In genomic region chr1:171183620-171184019, GRCm38 (mm10) we compare ENCODE assay signal across 9 mouse cellular contexts. TPM values are rescaled to one million over a fixed set of nuclear protein-coding genes. Genes with fewer than 3 reads are reported as not detected.
DNase-seq lines count a peak whose midpoint lies in the region; ATAC-seq and TF ChIP-seq lines count a peak whose summit lies in the region.
"Had no signal": no experiment of that assay in that cellular context is flagged by ENCODE, and none has a peak within 500 bp of the region (broad histone marks: within the 10 kb centered on the region; RNA-seq: fewer than 3 reads in every experiment).

No protein-coding gene starts in this region.

- no peak for TF ChIP-seq CTCF in layer of hippocampus, adult 2 months (conservative IDR thresholded peaks at IDR 0.05)

- H3K27ac ChIP-seq in layer of hippocampus, adult 2 months, result no peak overlapping the region; the same call in 1 of the 2 replicates
- peak overlapping the region; percentile 84 for H3K27ac ChIP-seq in heart, embryonic 12.5 days (ENCODE audit: poor library complexity, severe bottlenecking)
- no peak overlapping the region for H3K27ac ChIP-seq in midbrain, embryonic 15.5 days
- H3K27ac ChIP-seq: embryonic facial prominence, embryonic 12.5 days had no signal

- H3K9ac ChIP-seq in heart, embryonic 12.5 days, result no peak overlapping the region
- H3K9ac ChIP-seq in midbrain, embryonic 15.5 days, result no peak overlapping the region
- H3K9ac ChIP-seq: embryonic facial prominence, embryonic 12.5 days had no signal

- WGBS in heart, embryonic 12.5 days, result 29% methylated on average over 3 of the region's 3 CpGs
- 79% methylated on average over 3 of the region's 3 CpGs for WGBS in midbrain, embryonic 15.5 days

- no peaks in the 10 kb centered on the region for H3K36me3 ChIP-seq in heart, embryonic 12.5 days
- no peaks in the 10 kb centered on the region for H3K36me3 ChIP-seq in midbrain, embryonic 15.5 days (replicated peaks)
- H3K36me3 ChIP-seq: embryonic facial prominence, embryonic 12.5 days had no signal

- H3K4me2 ChIP-seq in heart, embryonic 12.5 days, result peak overlapping the region; percentile 8; the same call in 1 of the 2 replicates
- H3K4me2 ChIP-seq in midbrain, embryonic 15.5 days, result no peak overlapping the region
- H3K4me2 ChIP-seq: embryonic facial prominence, embryonic 12.5 days had no signal

- DNase-seq in layer of hippocampus, adult 11-12 months (ENCODE audit: low spot score), result peak; percentile 23
- DNase-seq in layer of hippocampus, adult 2 months (ENCODE audit: low spot score in 2 of 2), result no peak
- peak; percentile 53 to 54 for DNase-seq in kidney, postnatal 36 days
- DNase-seq in ovary, postnatal 10 days (ENCODE audit: low spot score), result no peak

- H3K4me1 ChIP-seq in heart, embryonic 12.5 days (replicated peaks), result peaks cover 45% of the 10 kb centered on the region
- H3K4me1 ChIP-seq in midbrain, embryonic 15.5 days, result peaks cover 7% of the 10 kb centered on the region; the same call in 1 of the 2 replicates

- H3K4me3 ChIP-seq in layer of hippocampus, adult 2 months, result no peak overlapping the region
- H3K4me3 ChIP-seq in heart, embryonic 12.5 days, result no peak overlapping the region
- no peak overlapping the region for H3K4me3 ChIP-seq in midbrain, embryonic 15.5 days
- H3K4me3 ChIP-seq: embryonic facial prominence, embryonic 12.5 days had no signal

- H3K9me3 ChIP-seq in heart, embryonic 12.5 days (replicated peaks), result no peaks in the 10 kb centered on the region
- no peaks in the 10 kb centered on the region for H3K9me3 ChIP-seq in midbrain, embryonic 15.5 days
- H3K9me3 ChIP-seq: embryonic facial prominence, embryonic 12.5 days had no signal

- peak; percentile 37; the same call in 1 of the 2 replicates for ATAC-seq in common myeloid progenitor, adult 5-6 weeks (replicated peaks; ENCODE audit: low read depth, poor library complexity, severe bottlenecking)
- ATAC-seq in heart, embryonic 12.5 days (ENCODE audit: insufficient number of reproducible peaks, low FRiP score), result no peak
- no peak for ATAC-seq in midbrain, embryonic 15.5 days (replicated peaks)

- H3K27me3 ChIP-seq in heart, embryonic 12.5 days (replicated peaks), result no peaks in the 10 kb centered on the region
- H3K27me3 ChIP-seq in midbrain, embryonic 15.5 days (replicated peaks), result no peaks in the 10 kb centered on the region
- H3K27me3 ChIP-seq: embryonic facial prominence, embryonic 12.5 days had no signal

RNA-seq across cellular contexts. Expression of gene Pcp4l1, which starts 12.4 kb away (rescaled TPM):
- 10 to 100 TPM; 40.4 to 40.9 TPM for total RNA-seq in layer of hippocampus, adult 2 months (2021)
- 11.2 and 11.8 TPM in 2 replicates for total RNA-seq in common myeloid progenitor, adult 5-6 weeks (2017)
- 32.7 and 33.4 TPM in 2 replicates for polyA plus RNA-seq in heart, embryonic 12.5 days (2016; fragmentation: Nextera tagmentation; extraction: Ambion mirVana)
- 17.9 and 19.4 TPM in 2 replicates for polyA plus RNA-seq in midbrain, embryonic 15.5 days (2015; fragmentation: Nextera tagmentation; extraction: Ambion mirVana)
- total RNA-seq: MEL had no signal

RNA-seq across cellular contexts. Expression of gene Nr1i3, which starts 30.1 kb away (rescaled TPM):
- under 1 TPM in 1 of 2 experiments, not detected in 1; 0.15 TPM for total RNA-seq in layer of hippocampus, adult 2 months (2021)
- total RNA-seq in common myeloid progenitor, adult 5-6 weeks (2017), result 0.32 TPM in 1 of 2 replicates, not detected in the other
- 0.19 and 0.22 TPM in 2 replicates for polyA plus RNA-seq in heart, embryonic 12.5 days (2016; fragmentation: Nextera tagmentation; extraction: Ambion mirVana)
- 0.23 and 0.34 TPM in 2 replicates for polyA plus RNA-seq in midbrain, embryonic 15.5 days (2015; fragmentation: Nextera tagmentation; extraction: Ambion mirVana)

RNA-seq across cellular contexts. Expression of gene Mpz, which starts 33.1 kb away (rescaled TPM):
- total RNA-seq in layer of hippocampus, adult 2 months (2021), result not detected
- not detected in 2 replicates for total RNA-seq in common myeloid progenitor, adult 5-6 weeks (2017)
- polyA plus RNA-seq in heart, embryonic 12.5 days (2016; fragmentation: Nextera tagmentation; extraction: Ambion mirVana), result 0.11 and 0.15 TPM in 2 replicates
- 0.24 and 0.37 TPM in 2 replicates for polyA plus RNA-seq in midbrain, embryonic 15.5 days (2015; fragmentation: Nextera tagmentation; extraction: Ambion mirVana)
- total RNA-seq: MEL had no signal

RNA-seq across cellular contexts. Expression of gene Sdhc, which starts 33.2 kb away (rescaled TPM):
- total RNA-seq in layer of hippocampus, adult 2 months (2021), result 100 to 1,000 TPM; 185 to 201 TPM
- 56.9 and 71.9 TPM in 2 replicates for total RNA-seq in common myeloid progenitor, adult 5-6 weeks (2017)
- polyA plus RNA-seq in heart, embryonic 12.5 days (2016; fragmentation: Nextera tagmentation; extraction: Ambion mirVana), result 420 and 425 TPM in 2 replicates
- 286 and 289 TPM in 2 replicates for polyA plus RNA-seq in midbrain, embryonic 15.5 days (2015; fragmentation: Nextera tagmentation; extraction: Ambion mirVana)

RNA-seq across cellular contexts. Expression of gene Tomm40l, which starts 38.7 kb away (rescaled TPM):
- total RNA-seq in layer of hippocampus, adult 2 months (2021), result 10 to 100 TPM; 70.8 to 76.7 TPM
- total RNA-seq in common myeloid progenitor, adult 5-6 weeks (2017), result 19.0 and 21.5 TPM in 2 replicates
- 41.8 and 43.3 TPM in 2 replicates for polyA plus RNA-seq in heart, embryonic 12.5 days (2016; fragmentation: Nextera tagmentation; extraction: Ambion mirVana)
- 48.1 and 56.5 TPM in 2 replicates for polyA plus RNA-seq in midbrain, embryonic 15.5 days (2015; fragmentation: Nextera tagmentation; extraction: Ambion mirVana)

Comparison
In these comparisons a context has a peak if more than half of its experiments do, and no peak if none do; other contexts are left out.
1. DNase-seq: peak in layer of hippocampus, adult 11-12 months (single experiment) and kidney, postnatal 36 days (2 of 2); none in layer of hippocampus, adult 2 months (0 of 2) and ovary, postnatal 10 days (single experiment).